Mouse (Mus musculus) frontal cortex, postnatal 36 days (tissue): ENCODE measurements around the gene Zfp64.
"Not testable (repeated sequence)": the region's sequence is repeated elsewhere in the genome, so short reads cannot be mapped to it uniquely, and the experiment has no call there.

Experiments used
- DNase-seq, 2 experiments: peaks; one replicate each; pipeline ENCODE4 v3.0.0; 2022; ENCODE audit warnings: low spot score in 2 of 2

Gene Zfp64

GRCm38 (mm10) chr2:168895531-168895930 lies 59.9 kb downstream of the Zfp64 start:
- peak; percentile 19 to 47 for DNase-seq

GRCm38 (mm10) chr2:168894738-168895137 lies 60.6 kb downstream of the Zfp64 start:
- DNase-seq: no peak

- DNase-seq: no peak
Measured at GRCm38 (mm10) chr2:168892057-168892456, 63.3 kb downstream of the Zfp64 start.

- DNase-seq: no peak
Measured at GRCm38 (mm10) chr2:168884641-168885040, 70.7 kb downstream of the Zfp64 start.

- peak in 1 of 2 experiments; percentile 12 for DNase-seq
Measured at GRCm38 (mm10) chr2:168882997-168883396, 72.4 kb downstream of the Zfp64 start.

- no peak for DNase-seq
Measured at GRCm38 (mm10) chr2:168881927-168882326, 73.5 kb downstream of the Zfp64 start.

GRCm38 (mm10) chr2:168879573-168879972 lies 75.8 kb downstream of the Zfp64 start:
- no peak for DNase-seq

GRCm38 (mm10) chr2:168878708-168879107 lies 76.7 kb downstream of the Zfp64 start:
- DNase-seq: no peak

GRCm38 (mm10) chr2:168878158-168878557 lies 77.2 kb downstream of the Zfp64 start:
- DNase-seq: no peak

GRCm38 (mm10) chr2:168876631-168877030 lies 78.8 kb downstream of the Zfp64 start:
- no peak for DNase-seq

GRCm38 (mm10) chr2:168874498-168874897 lies 80.9 kb downstream of the Zfp64 start:
- DNase-seq: peak; percentile 9 to 24

GRCm38 (mm10) chr2:168871767-168872511 lies 83.4 kb downstream of the Zfp64 start:
- DNase-seq: no peak

GRCm38 (mm10) chr2:168870480-168870879 lies 84.9 kb downstream of the Zfp64 start:
- no peak for DNase-seq

- DNase-seq: no peak
Measured at GRCm38 (mm10) chr2:168866942-168867341, 88.4 kb downstream of the Zfp64 start.

- no peak for DNase-seq
Measured at GRCm38 (mm10) chr2:168866436-168866835, 89.0 kb downstream of the Zfp64 start.

GRCm38 (mm10) chr2:168864905-168865304 lies 90.5 kb downstream of the Zfp64 start:
- DNase-seq: no peak

GRCm38 (mm10) chr2:168862694-168863093 lies 92.7 kb downstream of the Zfp64 start:
- no peak for DNase-seq

GRCm38 (mm10) chr2:168860922-168861740 lies 94.3 kb downstream of the Zfp64 start:
- no peak for DNase-seq

GRCm38 (mm10) chr2:168860032-168860691 lies 95.2 kb downstream of the Zfp64 start:
- DNase-seq: no peak

GRCm38 (mm10) chr2:168856638-168857037 lies 98.7 kb downstream of the Zfp64 start:
- DNase-seq: no peak

- no peak for DNase-seq
Measured at GRCm38 (mm10) chr2:168854777-168855176, 100.6 kb downstream of the Zfp64 start.

GRCm38 (mm10) chr2:168853869-168854268 lies 101.5 kb downstream of the Zfp64 start:
- DNase-seq: not testable (repeated sequence)
